Mouse (Mus musculus): Measurements from ENCODE around the gene Clk1. TPM values are rescaled to one million over a fixed set of nuclear protein-coding genes. Genes with fewer than 3 reads are reported as not detected.
"Not testable (repeated sequence)": the region's sequence is repeated elsewhere in the genome, so short reads cannot be mapped to it uniquely, and the experiment has no call there.

Clk1 gene
- polyA plus RNA-seq, 2 experiments from 2014 or later = 355 to 452 TPM

DNA sequence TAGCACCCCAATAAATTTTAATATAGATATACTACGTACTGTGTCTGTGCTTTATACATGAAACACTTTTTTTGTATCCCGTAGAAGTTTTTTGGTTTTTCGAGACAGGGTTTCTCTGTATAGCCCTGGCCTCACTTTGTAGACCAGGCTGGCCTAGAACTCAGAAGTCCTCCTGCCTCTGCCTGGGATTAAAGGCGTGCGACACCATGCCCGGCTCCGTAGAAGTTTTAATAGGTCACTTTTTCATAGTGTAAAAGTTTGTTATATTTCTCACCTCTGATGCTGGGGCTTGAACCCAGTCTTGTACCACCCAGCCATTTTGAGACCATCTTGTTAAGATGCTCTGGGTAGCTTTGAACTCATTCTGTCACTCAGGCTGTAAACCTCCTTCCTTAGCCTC, 16.5 kb downstream of the Clk1 start:
- no peak for ATAC-seq

DNA sequence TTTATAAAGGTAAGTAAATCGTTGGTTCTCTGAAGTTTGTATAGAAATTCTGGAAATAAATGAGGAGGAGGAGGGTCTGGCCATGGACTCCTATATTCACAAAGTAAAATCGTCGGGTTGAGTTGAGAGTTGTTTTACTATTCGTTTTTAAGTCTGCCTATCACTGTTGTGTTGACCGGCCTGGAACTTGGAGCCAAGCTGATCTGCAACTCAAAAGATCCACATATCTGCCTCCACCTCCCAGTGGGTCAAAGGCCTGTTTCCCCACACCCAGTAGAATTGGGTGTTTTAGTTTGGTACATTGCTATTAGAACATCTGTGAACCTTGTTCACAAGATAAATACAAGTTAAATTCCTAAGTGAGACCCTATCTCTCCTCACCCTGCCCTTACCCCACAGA, 20.1 kb downstream of the Clk1 start:
- ATAC-seq = no peak

DNA sequence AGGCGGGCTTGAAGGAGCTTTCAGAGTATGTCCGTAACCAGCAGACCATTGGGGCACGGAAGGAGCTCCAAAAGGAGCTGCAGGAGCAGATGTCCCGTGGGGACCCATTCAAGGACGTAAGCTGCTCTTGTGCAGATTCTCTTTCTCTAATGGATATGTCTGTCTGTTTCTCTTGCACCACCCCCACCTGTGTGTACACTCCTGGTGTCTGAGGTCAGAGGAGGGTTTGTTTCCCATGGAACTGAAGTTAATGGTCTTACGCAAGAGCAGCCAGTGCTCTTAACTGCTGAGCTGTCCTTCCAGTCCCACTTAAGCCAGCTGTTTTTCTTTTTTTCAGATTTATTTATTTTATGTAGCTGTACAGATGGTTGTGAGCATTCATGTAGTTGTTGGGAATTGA, 22.5 kb downstream of the Clk1 start:
- ATAC-seq = no peak

GRCm38 (mm10) chr1:58397731-58398130, 26.1 kb downstream of the Clk1 start:
- ATAC-seq = no peak

DNA sequence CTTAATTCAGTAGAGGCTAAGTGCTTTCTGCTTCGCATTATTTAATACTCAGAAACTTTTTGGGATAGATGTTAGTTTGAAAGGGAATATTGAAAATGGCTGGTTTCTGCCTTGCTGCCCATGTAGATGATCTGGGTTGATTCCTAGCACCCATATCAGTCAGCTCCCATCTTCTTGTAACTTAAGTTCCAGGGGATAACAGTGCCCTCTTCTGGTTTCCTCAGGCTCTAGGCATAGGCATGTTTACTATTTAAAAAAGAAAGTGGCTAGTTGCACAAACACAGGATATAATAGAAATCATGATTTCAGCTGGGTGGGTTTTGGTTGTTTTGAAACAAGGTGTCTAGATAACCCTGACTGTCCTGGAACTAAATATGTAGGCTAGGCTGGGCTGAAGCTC, 27.7 kb downstream of the Clk1 start:
- no peak for ATAC-seq

- no peak for ATAC-seq
Measured at GRCm38 (mm10) chr1:58395341-58395740, 28.5 kb downstream of the Clk1 start.

DNA sequence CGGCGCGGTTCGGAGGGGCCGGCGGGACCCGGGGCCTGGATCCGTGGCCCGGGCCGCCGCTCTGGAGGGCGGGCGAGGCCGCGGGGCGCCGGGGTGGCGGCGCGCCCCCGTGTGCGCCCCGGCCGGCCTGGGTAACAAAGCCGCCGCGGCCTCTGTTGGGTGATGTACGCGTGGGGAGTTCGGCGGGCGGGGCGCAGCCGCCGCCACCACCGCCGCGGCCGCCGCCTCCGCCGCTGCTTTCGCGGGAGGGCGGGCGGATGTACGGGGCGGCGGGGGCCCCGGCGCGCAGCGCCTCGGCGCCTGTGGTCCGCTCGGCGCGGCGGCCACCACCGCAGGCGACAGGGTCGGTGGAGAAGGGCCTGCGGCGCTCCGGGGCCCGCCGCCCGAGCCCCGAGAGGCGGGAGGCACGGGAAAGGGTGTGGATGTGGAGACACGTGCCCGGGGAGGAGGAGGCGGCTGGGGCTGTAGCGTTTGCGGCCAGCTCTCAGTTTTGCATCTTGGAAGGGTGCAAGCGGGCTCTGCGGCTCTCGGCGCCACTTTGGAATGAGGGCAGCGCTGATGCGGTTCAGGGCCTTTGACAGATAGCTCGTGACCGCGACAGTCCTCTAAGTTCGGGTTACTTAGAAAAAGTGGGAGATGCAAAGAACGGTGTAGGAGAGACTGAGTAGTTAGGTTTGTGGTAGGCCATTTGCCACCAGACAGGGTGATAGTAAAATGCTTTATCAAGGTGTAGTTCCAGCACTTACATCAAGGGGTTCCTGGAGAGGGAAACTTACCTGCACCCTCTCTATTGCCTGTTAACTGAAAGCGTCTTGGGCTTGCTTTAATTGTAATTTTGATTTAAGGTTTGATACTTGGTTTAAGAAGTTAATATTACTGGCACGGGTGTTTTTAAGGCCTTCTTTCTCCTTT, 30.3 kb downstream of the Clk1 start:
- ATAC-seq = peak; percentile 35

DNA sequence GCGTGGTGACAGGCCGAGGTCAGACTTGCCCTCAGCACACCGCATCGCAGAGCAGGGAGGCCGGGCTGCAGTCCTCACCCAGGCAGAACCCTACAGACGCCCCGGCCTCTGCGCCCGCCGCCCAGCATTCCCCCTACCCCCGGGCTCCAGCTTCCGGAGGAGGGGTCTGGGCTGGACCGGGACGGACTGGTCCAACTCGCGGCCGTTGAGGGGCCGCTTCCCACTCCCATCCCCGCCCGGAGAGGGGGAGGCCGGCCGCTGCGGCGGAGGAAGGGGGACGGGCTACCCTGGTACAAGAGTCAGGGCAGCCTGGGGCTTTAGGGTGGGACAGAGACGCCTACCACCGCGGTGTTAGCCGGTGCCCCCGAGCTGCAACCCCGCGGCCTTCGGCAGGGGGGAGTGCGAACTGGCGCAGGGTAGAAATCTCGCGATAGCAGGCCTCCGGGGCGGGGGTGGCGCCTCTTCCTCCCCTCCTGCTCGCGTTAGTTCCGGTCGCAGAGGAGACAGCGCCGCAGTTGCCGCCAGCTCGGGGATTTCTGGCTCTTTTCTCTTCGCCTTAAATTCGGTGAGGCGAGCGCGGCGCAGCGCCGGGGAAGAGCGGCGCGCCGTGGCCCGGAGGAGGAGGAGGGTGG, 31.1 kb downstream of the Clk1 start, which contains the start of gene Bzw1:
TSS of gene Bzw1 (plus strand) at position 247 of the 632 bp plus-strand sequence.
- peak; percentile 89 for ATAC-seq

DNA sequence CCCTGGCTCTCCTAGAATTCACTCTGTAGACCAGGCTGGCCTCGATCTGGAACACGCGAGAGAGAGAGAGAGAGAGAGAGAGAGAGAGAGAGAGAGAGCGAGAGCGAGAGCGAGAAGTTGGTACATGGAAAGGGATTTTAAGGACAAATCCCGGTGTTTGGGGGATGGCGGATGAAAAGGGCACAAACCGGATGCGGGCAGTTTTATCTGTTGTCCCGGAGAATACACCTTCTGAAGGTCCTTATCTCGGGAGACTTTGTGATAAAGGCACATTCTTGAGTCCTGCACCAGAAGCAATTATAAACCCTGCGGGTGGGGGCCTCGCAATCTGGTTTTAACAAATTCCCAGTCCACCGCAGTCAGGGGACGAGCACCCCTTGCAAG, 31.6 kb downstream of the Clk1 start:
- peak; percentile 13 for ATAC-seq

GRCm38 (mm10) chr1:58391421-58392267, 32.2 kb downstream of the Clk1 start:
- ATAC-seq = no peak

DNA sequence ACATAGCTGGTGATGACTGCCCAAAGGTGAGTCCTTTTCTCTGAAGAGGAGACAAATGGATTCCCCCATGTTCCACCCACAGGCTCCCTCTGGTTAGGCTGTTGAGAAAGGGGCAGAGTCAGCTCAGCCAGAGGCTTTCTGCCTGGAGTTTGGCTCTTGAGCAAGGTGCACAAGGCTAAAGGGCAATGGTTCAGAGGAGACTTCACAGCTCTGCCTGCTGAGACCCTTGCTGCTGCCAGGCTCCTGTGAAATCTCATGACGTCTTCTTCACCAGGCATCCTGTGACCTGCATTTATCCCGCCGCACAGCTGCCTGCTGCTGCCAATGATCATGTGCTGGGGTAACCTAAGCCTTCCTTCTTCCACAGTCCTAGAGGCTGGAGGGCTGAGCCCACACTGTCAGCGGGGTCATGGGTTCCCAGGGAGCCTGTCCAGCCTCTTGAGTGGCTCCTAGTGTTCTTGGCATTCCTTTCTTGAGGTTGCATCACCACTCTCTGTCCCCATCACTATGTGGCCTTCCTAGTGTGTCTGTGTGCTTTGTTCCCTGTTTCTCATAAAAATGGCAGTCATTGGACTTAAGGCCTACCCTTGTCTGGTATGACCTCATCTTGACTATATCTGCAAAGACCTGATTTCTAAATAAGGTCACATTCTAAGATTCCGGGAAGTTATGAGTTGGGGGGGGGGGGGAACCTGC, 41.1 kb downstream of the Clk1 start:
- no peak for ATAC-seq

DNA sequence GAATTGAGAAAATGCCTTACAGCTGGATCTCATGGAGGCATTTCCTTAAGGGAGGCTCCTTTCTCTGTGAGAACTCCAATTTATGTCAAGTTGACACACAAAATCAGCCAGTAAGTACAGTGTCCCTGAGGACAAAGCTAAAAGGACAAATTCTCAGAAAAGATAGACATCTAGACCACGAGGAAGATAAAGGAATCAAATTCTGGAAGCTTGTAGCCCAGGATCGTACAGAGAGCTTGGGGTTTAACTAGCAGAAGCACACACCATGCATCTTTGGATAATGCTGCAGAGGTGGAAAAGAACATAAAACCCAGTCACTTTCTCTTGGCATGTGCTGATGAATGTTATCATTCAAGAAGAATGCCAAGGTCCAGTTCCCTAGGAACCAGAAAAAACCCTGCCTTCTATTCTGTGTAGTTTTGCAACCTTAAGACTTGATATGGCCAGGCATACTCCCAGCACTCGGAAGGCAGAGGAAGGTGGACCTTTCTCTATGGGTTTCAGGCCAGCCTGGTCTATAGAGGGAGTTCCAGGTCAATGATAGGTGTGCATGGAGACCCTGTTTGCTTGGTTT, 48.2 kb downstream of the Clk1 start:
- ATAC-seq = no peak

DNA sequence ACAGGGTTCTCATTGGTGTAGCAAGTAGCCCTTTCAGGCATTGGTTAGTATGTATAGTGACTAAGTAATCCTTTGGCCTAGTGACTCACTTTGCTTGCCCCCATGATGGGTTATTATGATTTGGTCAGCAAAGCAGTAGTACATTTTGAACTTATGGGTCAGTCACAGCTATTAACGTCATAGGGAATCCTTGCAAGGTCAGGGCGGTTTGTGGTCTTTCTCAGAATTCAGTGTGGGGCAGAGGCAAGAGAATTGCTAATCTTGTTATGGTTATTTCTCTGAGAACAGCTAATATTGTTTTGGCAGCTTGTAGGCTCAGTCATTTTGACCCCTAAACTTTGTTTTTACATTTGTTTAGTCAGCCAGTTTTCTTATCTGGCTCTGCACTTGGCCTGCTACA, 49.6 kb downstream of the Clk1 start:
- ATAC-seq = not testable (repeated sequence)

- ATAC-seq = no peak
Measured at GRCm38 (mm10) chr1:58369716-58370115, 54.1 kb downstream of the Clk1 start.

DNA sequence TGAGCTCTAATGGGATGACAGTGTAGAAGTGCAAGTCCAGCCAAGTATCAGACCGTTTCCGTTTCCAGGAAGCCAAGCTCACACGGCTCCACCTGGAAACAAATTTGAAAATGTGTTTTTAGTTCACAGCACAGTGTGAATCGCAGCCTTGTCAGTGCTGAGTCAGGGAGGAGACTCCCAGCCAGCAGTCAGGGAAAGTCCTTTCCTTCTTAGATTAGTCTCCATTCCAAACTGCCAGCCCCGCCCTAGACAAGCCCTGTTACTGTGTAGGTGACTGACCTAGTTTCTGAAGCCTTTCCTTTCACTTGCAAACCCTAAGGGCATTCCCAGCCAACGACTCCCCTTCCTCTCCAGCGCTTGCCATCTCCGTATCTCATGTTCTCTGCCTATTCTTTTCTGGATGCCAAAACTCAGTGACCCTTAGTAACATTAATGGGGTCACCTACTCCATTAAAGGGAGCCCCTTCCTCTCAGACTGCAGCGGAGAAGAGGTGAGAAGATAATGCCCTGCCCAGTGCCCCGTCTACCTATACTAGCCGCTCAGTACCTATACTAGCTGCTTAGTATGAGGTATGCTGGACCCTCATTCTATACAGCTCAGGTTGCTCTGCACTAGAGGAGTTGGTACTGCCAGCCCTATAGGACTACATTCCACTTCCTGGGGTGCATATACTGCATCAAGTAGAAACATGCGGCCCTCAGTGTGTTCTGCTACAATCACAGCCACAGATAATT, 57.0 kb downstream of the Clk1 start:
- no peak for ATAC-seq

GRCm38 (mm10) chr1:58365829-58366228, 58.0 kb downstream of the Clk1 start:
- ATAC-seq = no peak

DNA sequence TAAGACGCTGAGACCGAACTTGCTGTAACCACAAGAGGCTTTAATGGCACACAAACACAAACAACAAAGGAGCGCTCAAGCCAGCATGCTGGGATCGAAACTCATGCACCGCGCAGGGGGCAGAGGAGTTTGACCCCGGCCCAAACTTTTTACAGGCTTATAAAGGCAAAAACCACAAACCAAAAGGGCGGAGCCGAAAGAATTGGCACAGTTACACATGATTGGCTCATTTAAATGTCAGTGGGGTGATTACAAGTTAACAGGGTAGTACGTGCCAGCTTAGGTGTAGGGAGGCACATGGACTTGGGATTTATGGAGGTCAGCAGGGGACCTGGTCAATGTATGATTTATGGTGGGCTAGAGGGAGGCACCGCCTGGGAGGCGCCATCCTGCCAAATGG, 59.3 kb downstream of the Clk1 start:
- ATAC-seq = no peak

DNA sequence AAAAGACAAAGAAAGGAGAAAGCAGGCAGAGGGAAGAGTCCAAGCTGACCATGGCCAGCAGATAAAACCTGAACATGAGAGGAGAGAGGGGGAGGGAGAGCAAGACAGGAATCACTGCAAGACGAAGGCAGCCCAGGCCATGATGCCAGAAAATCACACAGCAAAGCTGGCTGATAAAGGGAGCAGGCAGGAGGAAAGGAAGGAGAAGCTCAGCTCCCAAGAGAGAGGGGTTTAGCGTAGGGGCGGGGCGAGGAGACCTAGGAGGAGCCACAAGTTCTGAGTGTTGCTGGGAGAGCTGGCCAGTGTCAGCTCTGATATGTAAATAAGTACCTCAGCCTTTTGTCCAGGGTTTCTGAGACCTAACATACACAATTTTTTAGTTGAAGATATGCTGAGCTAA, 61.6 kb downstream of the Clk1 start:
- ATAC-seq = no peak
